Mouse (Mus musculus): ENCODE data around the gene Rev3l. TPM values are rescaled to one million over a fixed set of nuclear protein-coding genes. Genes with fewer than 3 reads are reported as not detected.
A peak's percentile ranks its signal among the peaks of the same experiment; 100 is the strongest.

Gene Rev3l
- total RNA-seq (2021): 10 to 100 TPM; 22.1 to 29.6 TPM

GRCm38 (mm10) chr10:39731736-39732265, at the start of gene Rev3l:
Rev3l (plus strand) TSS chr10:39732118.
- intact Hi-C loops (cut with DNase I): loop anchor here (1.0 to 10.0 kb wide), 4 partner anchors 102 to 560 kb away; no protein-coding TSS in a partner anchor

GRCm38 (mm10) chr10:39682556-39682955, 49.4 kb upstream of the Rev3l start:
- intact Hi-C loops (cut with DNase I): no loop called here
- DNase-seq (ENCODE audit: low spot score in 2 of 2): no peak

More at GRCm38 (mm10) chr10:39731736-39732265, at the start of gene Rev3l:
- peak; percentile 86 to 89 for DNase-seq (ENCODE audit: low spot score in 2 of 2)

- intact Hi-C loops (cut with DNase I): no loop called here
- DNase-seq (ENCODE audit: low spot score in 2 of 2): no peak
Measured at GRCm38 (mm10) chr10:39683481-39683880, 48.4 kb upstream of the Rev3l start.

GRCm38 (mm10) chr10:39686811-39687210, 45.1 kb upstream of the Rev3l start:
- intact Hi-C loops (cut with DNase I): no loop called here
- no peak for DNase-seq (ENCODE audit: low spot score in 2 of 2)

- no peak for DNase-seq (ENCODE audit: low spot score in 2 of 2)
- intact Hi-C loops (cut with DNase I): no loop called here
Measured at GRCm38 (mm10) chr10:39687851-39688250, 44.1 kb upstream of the Rev3l start.

GRCm38 (mm10) chr10:39691351-39692064, 40.4 kb upstream of the Rev3l start:
- intact Hi-C loops (cut with DNase I): no loop called here
- DNase-seq (ENCODE audit: low spot score in 2 of 2): no peak

- DNase-seq (ENCODE audit: low spot score in 2 of 2): no peak
- intact Hi-C loops (cut with DNase I): no loop called here
Measured at GRCm38 (mm10) chr10:39692152-39692551, 39.8 kb upstream of the Rev3l start.

- intact Hi-C loops (cut with DNase I): no loop called here
- DNase-seq (ENCODE audit: low spot score in 2 of 2): no peak
Measured at GRCm38 (mm10) chr10:39707717-39708510, 24.0 kb upstream of the Rev3l start.

GRCm38 (mm10) chr10:39716936-39717335, 15.0 kb upstream of the Rev3l start:
- intact Hi-C loops (cut with DNase I): no loop called here

GRCm38 (mm10) chr10:39730976-39731735, 762 bp upstream of the Rev3l start:
- intact Hi-C loops (cut with DNase I): loop anchor here (1.0 to 10.0 kb wide), 4 partner anchors 101 to 559 kb away; no protein-coding TSS in a partner anchor
- peak in 1 of 2 experiments; percentile 84 for DNase-seq (ENCODE audit: low spot score in 2 of 2)

More at GRCm38 (mm10) chr10:39716936-39717335, 15.0 kb upstream of the Rev3l start:
- DNase-seq (ENCODE audit: low spot score in 2 of 2): no peak

- intact Hi-C loops (cut with DNase I): loop anchor here (5.0 to 10.0 kb wide), 2 partner anchors 358 to 560 kb away; no protein-coding TSS in a partner anchor
- DNase-seq (ENCODE audit: low spot score in 2 of 2): peak; percentile 78 to 88
Measured at GRCm38 (mm10) chr10:39732266-39733100, 565 bp downstream of the Rev3l start.

- no peak for DNase-seq (ENCODE audit: low spot score in 2 of 2)
- intact Hi-C loops (cut with DNase I): loop anchor here (5.0 to 10.0 kb wide), 2 partner anchors 358 to 561 kb away; no protein-coding TSS in a partner anchor
Measured at GRCm38 (mm10) chr10:39733101-39733399, 1.1 kb downstream of the Rev3l start.

- intact Hi-C loops (cut with DNase I): loop anchor here (5.0 to 10.0 kb wide), 2 partner anchors 359 to 561 kb away; no protein-coding TSS in a partner anchor
- no peak for DNase-seq (ENCODE audit: low spot score in 2 of 2)
Measured at GRCm38 (mm10) chr10:39733421-39733930, 1.6 kb downstream of the Rev3l start.

- intact Hi-C loops (cut with DNase I): loop anchor here (10.0 kb wide), 1 partner anchor 361 kb away; no protein-coding TSS in a partner anchor
- DNase-seq (ENCODE audit: low spot score in 2 of 2): no peak
Measured at GRCm38 (mm10) chr10:39736187-39736586, 4.3 kb downstream of the Rev3l start.

GRCm38 (mm10) chr10:39742057-39742456, 10.1 kb downstream of the Rev3l start:
- DNase-seq (ENCODE audit: low spot score in 2 of 2): no peak
- intact Hi-C loops (cut with DNase I): no loop called here

GRCm38 (mm10) chr10:39764752-39765151, 32.8 kb downstream of the Rev3l start:
- DNase-seq (ENCODE audit: low spot score in 2 of 2): no peak
- intact Hi-C loops (cut with DNase I): no loop called here

- intact Hi-C loops (cut with DNase I): no loop called here
- DNase-seq (ENCODE audit: low spot score in 2 of 2): no peak
Measured at GRCm38 (mm10) chr10:39766702-39767101, 34.8 kb downstream of the Rev3l start.

- intact Hi-C loops (cut with DNase I): no loop called here
- no peak for DNase-seq (ENCODE audit: low spot score in 2 of 2)
Measured at GRCm38 (mm10) chr10:39772259-39772658, 40.3 kb downstream of the Rev3l start.
